Mouse (Mus musculus) midbrain, embryonic 14.5 days (tissue): ENCODE measurements around the gene Emc7. TPM values are rescaled to one million over a fixed set of nuclear protein-coding genes. Genes with fewer than 3 reads are reported as not detected.
"Not testable (repeated sequence)": the region's sequence is repeated elsewhere in the genome, so short reads cannot be mapped to it uniquely, and the experiment has no call there.

Experiments
- ATAC-seq: fragments of 200-750 bp; cut with Nextera tagmentation; 2 replicates; pipeline ENCODE4 v1.8.0; 2017; ENCODE audit warnings: moderate number of reproducible peaks, moderate library complexity; ENCODE audit not compliant: low FRiP score, low TSS enrichment
- DNase-seq: peaks from one replicate; pipeline ENCODE4 v3.0.0-alpha.2; 2015
- H3K27ac ChIP-seq: fragments of 300-500 bp; sonication (generic); replicated peaks from 2 replicates; pipeline ENCODE4 v1.5.1; 2014; ENCODE audit warnings: mild to moderate bottlenecking, low read depth, low read length, moderate library complexity
- H3K27me3 ChIP-seq: fragments of 300-500 bp; sonication (generic); 2 replicates; pipeline ENCODE4 v1.6.1; 2014; ENCODE audit warnings: low read length, control low read depth, mixed read lengths; ENCODE audit not compliant: control insufficient read depth, insufficient read depth
- H3K36me3 ChIP-seq: fragments of 300-500 bp; sonication (generic); 2 replicates; pipeline ENCODE4 v1.6.1; 2014; ENCODE audit warnings: low read length, control low read depth; ENCODE audit not compliant: control insufficient read depth, insufficient read depth
- H3K4me1 ChIP-seq: fragments of 300-500 bp; sonication (generic); 2 replicates; pipeline ENCODE4 v1.6.1; 2014; ENCODE audit warnings: mild to moderate bottlenecking, antibody characterized with exemption, low read length, control low read depth; ENCODE audit not compliant: control insufficient read depth, insufficient read depth
- H3K4me2 ChIP-seq: fragments of 300-500 bp; sonication (generic); 2 replicates; pipeline ENCODE4 v1.6.1; 2014; ENCODE audit warnings: mild to moderate bottlenecking, low read length, moderate library complexity
- H3K4me3 ChIP-seq: fragments of 300-500 bp; sonication (generic); replicated peaks from 2 replicates; pipeline ENCODE4 v1.5.1; 2014; ENCODE audit warnings: low read depth, low read length
- H3K9ac ChIP-seq: fragments of 300-500 bp; sonication (generic); replicated peaks from 2 replicates; pipeline ENCODE4 v1.6.1; 2014; ENCODE audit warnings: mild to moderate bottlenecking, low read length, moderate library complexity
- H3K9me3 ChIP-seq: fragments of 300-500 bp; sonication (generic); 2 replicates; pipeline ENCODE4 v1.6.1; 2016; ENCODE audit warnings: low read length, control low read depth, mixed read lengths; ENCODE audit not compliant: control insufficient read depth
- WGBS: fragments of 180-500 bp; shearing (Covaris S2); extraction: QIAGEN DNeasy Blood & Tissue Kit; methylation state at CpG from one replicate; pipeline ENCODE4 v1.1.7; 2014; 5-methylcytosine and 5-hydroxymethylcytosine counted together
- polyA plus RNA-seq: library from polyadenylated mRNA; unstranded; fragments of >200 nt; fragmentation: Nextera tagmentation; extraction: Ambion mirVana; gene quantifications from 2 replicates; pipeline ENCODE4 v1.2.1, GENCODE M21; 2014

The Emc7 gene
- 18.3 and 19.1 TPM in 2 replicates for polyA plus RNA-seq

DNA sequence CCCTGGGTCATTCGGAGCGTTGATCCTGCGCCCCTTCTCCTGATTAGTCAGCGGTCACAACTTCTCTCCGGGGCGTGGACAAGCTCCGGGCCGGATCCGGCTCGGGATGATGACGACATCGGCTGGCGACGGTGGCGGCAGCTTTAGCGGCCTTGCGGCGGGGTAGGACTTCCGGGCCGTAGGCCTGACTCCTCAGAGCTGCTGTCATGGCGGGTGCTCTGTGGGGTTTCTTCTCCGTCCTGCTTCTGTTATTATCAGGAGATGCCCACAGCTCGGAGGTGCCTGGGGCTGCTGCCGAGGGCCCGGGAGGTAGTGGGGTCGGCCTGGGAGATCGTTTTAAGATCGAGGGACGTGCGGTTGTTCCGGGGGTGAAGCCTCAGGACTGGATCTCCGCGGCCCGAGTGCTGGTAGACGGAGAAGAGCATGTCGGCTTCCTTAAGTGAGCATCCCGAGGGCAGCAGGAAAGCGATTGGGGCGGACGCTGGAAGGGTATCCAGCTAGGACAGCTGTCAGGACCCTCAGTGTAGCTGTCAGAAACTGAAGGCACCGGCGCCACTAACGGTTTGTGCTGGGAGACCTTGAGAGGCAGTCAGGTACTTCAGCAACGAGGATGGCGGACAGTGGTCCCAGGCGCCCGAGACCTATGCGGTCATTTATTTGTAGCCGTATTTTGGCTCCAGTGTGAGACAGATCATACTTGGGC lies at the start of gene Emc7:
Gene Emc7 (plus strand): TSS at position 136 of the 703 bp plus-strand sequence.
- peak; percentile 98 for DNase-seq
- peak within 1 kb of the TSS; percentile 79 for H3K27ac ChIP-seq
- ATAC-seq = peak; percentile 98
- H3K27me3 ChIP-seq = no peaks in the 10 kb centered on the region
- H3K4me3 ChIP-seq = peak within 1 kb of the TSS; percentile 70
- peak within 1 kb of the TSS; percentile 67 for H3K4me2 ChIP-seq
- H3K9me3 ChIP-seq = no peaks in the 10 kb centered on the region
- under 1% methylated on average over 49 of the region's 49 CpGs for WGBS
- H3K36me3 ChIP-seq = 0 out of 2 replicates have a peak, but pooled peaks cover under 1% of the 10 kb centered on the region
- peaks cover 9% of the 10 kb centered on the region; the same call in 1 of the 2 replicates for H3K4me1 ChIP-seq
- peak within 1 kb of the TSS; percentile 73 for H3K9ac ChIP-seq

DNA sequence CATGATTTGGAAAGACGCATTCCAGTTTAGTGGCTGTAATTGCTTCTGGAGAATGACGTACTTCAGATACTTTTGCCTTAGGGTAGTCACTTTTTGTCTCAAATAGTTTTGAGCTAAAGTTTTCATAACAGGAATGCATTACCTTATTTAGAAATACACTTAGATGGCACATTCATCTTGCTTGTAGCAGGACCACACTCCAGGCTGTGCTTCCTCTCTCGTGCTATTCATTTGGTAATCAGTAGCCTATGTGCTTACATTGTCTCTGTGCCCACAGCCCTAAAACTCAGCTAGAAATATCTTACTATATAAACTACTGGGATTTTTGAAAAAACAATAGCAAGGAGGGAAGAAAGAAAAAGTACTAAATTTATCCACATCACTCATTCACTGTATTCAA lies 47.8 kb upstream of the Emc7 start:
- H3K27me3 ChIP-seq = no peaks in the 10 kb centered on the region
- no peak overlapping the region for H3K4me3 ChIP-seq
- H3K4me2 ChIP-seq = no peak overlapping the region
- DNase-seq = no peak
- 92% methylated on average over 3 of the region's 3 CpGs for WGBS
- peaks cover 37% of the 10 kb centered on the region for H3K36me3 ChIP-seq
- no peak overlapping the region for H3K27ac ChIP-seq
- H3K9ac ChIP-seq = no peak overlapping the region
- ATAC-seq = no peak
- no peaks in the 10 kb centered on the region for H3K9me3 ChIP-seq
- H3K4me1 ChIP-seq = no peaks in the 10 kb centered on the region

- no peaks in the 10 kb centered on the region for H3K4me1 ChIP-seq
- no peak overlapping the region for H3K4me3 ChIP-seq
- H3K36me3 ChIP-seq = no peaks in the 10 kb centered on the region
- no peak overlapping the region for H3K9ac ChIP-seq
- H3K27me3 ChIP-seq = no peaks in the 10 kb centered on the region
- WGBS = 71% methylated on average over 3 of the region's 3 CpGs
- H3K4me2 ChIP-seq = no peak overlapping the region
- no peaks in the 10 kb centered on the region for H3K9me3 ChIP-seq
- DNase-seq (no peak), ATAC-seq (no peak)
- H3K27ac ChIP-seq = no peak overlapping the region
Measured at GRCm38 (mm10) chr2:112425308-112425707, 29.5 kb upstream of the Emc7 start.

- not testable (repeated sequence) for DNase-seq, H3K4me1 ChIP-seq, H3K9me3 ChIP-seq, ATAC-seq, H3K27me3 ChIP-seq, H3K9ac ChIP-seq, H3K27ac ChIP-seq, H3K4me2 ChIP-seq, H3K4me3 ChIP-seq, H3K36me3 ChIP-seq
- 92% methylated on average over 3 of the region's 3 CpGs for WGBS
Measured at GRCm38 (mm10) chr2:112428534-112428933, 26.3 kb upstream of the Emc7 start.

GRCm38 (mm10) chr2:112429665-112430064 lies 25.1 kb upstream of the Emc7 start:
- no peak for ATAC-seq
- Histone ChIP-seq H3K36me3 (no peaks in the 10 kb centered on the region), H3K4me3 (no peak overlapping the region), H3K4me1 (no peaks in the 10 kb centered on the region), H3K9me3 (no peaks in the 10 kb centered on the region), H3K9ac (no peak overlapping the region), H3K4me2 (no peak overlapping the region), H3K27ac (no peak overlapping the region), H3K27me3 (no peaks in the 10 kb centered on the region)
- no peak for DNase-seq
- WGBS = 94% methylated on average over 4 of the region's 4 CpGs

GRCm38 (mm10) chr2:112430403-112430802 lies 24.4 kb upstream of the Emc7 start:
- Histone ChIP-seq H3K27me3 (no peaks in the 10 kb centered on the region), H3K36me3 (no peaks in the 10 kb centered on the region), H3K4me1 (no peaks in the 10 kb centered on the region), H3K9ac (no peak overlapping the region), H3K9me3 (no peaks in the 10 kb centered on the region), H3K27ac (no peak overlapping the region), H3K4me2 (no peak overlapping the region), H3K4me3 (no peak overlapping the region)
- 80% methylated on average over 5 of the region's 5 CpGs for WGBS
- DNase-seq = no peak
- no peak for ATAC-seq

DNA sequence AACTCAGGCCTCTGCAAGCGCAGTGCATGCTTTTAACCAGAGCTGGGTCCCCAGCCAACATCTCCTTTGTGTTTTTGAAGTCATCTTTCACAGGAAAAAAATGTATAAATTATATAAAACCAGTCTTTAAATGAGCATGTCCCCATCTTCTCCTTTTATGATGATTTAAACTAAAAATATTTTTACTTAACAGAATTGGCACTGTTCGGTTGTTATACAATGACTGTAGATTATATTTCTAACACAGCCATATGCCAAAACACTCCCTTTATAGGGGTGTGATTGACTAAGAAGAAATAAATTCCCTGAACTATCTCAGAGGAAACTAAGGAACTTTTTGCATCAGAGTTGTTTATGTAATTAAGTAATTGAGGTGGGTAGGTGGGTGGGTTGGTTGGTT lies 22.3 kb upstream of the Emc7 start:
- WGBS = 84% methylated on average over 2 of the region's 2 CpGs
- Histone ChIP-seq H3K9ac (no peak overlapping the region), H3K4me1 (no peaks in the 10 kb centered on the region), H3K4me3 (no peak overlapping the region), H3K27ac (no peak overlapping the region), H3K4me2 (no peak overlapping the region), H3K27me3 (no peaks in the 10 kb centered on the region), H3K9me3 (no peaks in the 10 kb centered on the region), H3K36me3 (no peaks in the 10 kb centered on the region)
- DNase-seq = no peak
- ATAC-seq = no peak

- Histone ChIP-seq H3K27me3 (no peaks in the 10 kb centered on the region), H3K9ac (no peak overlapping the region), H3K4me3 (no peak overlapping the region), H3K4me1 (no peaks in the 10 kb centered on the region), H3K27ac (no peak overlapping the region), H3K9me3 (no peaks in the 10 kb centered on the region), H3K36me3 (no peaks in the 10 kb centered on the region), H3K4me2 (no peak overlapping the region)
- DNase-seq (no peak), ATAC-seq (no peak)
- WGBS = 68% methylated on average over 2 of the region's 2 CpGs
Measured at GRCm38 (mm10) chr2:112433359-112433758, 21.4 kb upstream of the Emc7 start.

- 77% methylated on average over 4 of the region's 4 CpGs for WGBS
- no peaks in the 10 kb centered on the region for H3K36me3 ChIP-seq
- H3K9ac ChIP-seq = no peak overlapping the region
- ATAC-seq (no peak), DNase-seq (no peak)
- H3K27ac ChIP-seq = no peak overlapping the region
- no peaks in the 10 kb centered on the region for H3K9me3 ChIP-seq
- H3K4me1 ChIP-seq = no peaks in the 10 kb centered on the region
- H3K4me3 ChIP-seq = no peak overlapping the region
- H3K4me2 ChIP-seq = no peak overlapping the region
- no peaks in the 10 kb centered on the region for H3K27me3 ChIP-seq
Measured at GRCm38 (mm10) chr2:112436292-112436691, 18.5 kb upstream of the Emc7 start.
